Mouse (Mus musculus) A20 (cell line): ENCODE measurements around the gene Dhx9.

Source experiments
- DNase-seq: peaks from one replicate; pipeline ENCODE4 v3.0.0-alpha.2; 2011; ENCODE audit warnings: low read depth, low spot score

Dhx9 gene

DNA sequence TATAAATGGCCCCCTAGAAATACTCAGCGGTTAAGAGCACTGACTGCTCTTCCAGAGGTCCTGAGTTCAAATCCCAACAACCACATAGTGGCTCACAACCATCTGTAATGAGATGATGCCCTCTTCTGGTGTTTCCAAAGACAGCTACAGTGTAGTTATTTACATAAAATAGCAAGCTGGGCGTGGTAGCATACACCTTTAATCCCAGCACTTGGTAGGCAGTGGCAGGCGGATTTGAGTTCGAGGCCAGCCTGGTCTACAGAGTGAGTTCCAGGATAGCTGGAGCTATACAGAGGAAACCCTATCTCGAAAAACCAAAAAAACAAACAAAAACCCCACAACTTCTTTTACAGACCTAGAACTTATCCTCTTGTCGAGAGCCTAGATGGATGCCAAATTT, 1.3 kb downstream of the Dhx9 start:
- DNase-seq: peak; percentile 46

DNA sequence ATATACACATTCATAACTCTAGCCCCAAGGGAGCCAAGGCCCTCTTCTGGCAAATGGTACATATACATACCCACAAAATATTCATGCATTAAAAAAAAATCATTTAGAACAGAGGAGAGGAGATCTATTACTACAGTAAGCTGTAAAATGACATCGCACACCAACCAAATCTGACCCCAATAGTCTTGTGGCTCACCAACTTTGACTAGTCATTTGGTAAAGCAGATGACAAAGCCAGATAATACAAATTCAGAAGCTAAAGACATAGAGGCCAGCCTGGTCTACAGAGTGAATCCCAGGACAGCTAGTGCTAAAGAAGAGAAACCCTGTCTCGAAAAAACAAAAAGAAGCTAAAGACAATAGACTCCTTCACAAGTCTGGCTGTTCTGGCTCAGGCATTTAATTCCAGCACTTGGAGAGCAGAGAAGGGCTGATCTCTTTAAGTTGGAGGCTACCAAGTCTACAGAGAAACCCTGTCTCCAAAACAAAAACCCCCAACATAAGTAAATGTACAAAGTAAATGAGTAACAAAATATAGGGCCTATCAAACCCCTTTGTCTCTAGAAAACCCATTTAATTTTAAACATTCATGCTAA, 2.2 kb downstream of the Dhx9 start:
- no peak for DNase-seq

DNA sequence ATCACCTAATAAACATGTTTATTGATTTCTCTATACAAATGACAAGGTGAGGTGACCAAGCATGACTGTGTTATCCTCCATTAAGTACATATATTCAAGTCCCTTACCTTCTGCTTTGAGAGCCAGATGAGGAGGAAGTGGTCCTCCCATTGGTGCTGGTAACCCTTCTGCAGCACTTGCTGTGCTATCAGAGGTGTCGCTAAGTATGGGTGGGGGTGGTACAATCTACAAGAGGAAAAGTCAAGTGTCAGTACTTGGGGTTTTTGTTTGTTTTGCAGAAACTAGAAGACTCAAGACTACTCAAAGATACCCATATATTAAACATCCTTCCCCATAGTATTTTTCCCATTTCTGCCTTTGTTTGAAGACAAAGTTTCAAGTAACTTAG, 6.4 kb downstream of the Dhx9 start:
- peak; percentile 27 for DNase-seq

- peak; percentile 75 for DNase-seq
Observed at GRCm38 (mm10) chr1:153480386-153481024, 7.0 kb downstream of the Dhx9 start.

DNA sequence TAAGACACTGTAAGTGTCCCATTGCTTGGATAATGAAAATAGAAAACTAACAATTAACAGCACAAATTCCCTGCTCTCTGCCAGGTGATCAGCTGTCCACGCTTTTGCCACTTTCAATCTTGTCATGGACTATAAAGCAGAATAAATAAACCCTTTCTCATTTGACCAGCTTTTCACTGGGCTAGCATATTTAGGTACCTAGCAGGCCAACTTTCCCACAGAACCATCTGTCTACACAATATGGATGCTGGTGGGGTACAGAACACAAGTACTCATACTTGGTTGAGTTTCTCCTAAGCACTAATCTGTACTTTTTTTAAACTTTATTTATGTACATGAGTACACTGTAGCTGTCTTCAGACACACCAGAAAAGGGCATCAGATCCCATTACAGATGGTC, 8.2 kb downstream of the Dhx9 start:
- DNase-seq: no peak

GRCm38 (mm10) chr1:153461796-153462195, 25.7 kb downstream of the Dhx9 start:
- no peak for DNase-seq

- DNase-seq: no peak
Observed at GRCm38 (mm10) chr1:153456137-153456536, 31.3 kb downstream of the Dhx9 start.

GRCm38 (mm10) chr1:153453146-153453642, 34.3 kb downstream of the Dhx9 start:
- DNase-seq: no peak

GRCm38 (mm10) chr1:153451237-153452154, 36.0 kb downstream of the Dhx9 start:
- peak; percentile 61 for DNase-seq

GRCm38 (mm10) chr1:153446120-153446831, 41.2 kb downstream of the Dhx9 start:
- no peak for DNase-seq

DNA sequence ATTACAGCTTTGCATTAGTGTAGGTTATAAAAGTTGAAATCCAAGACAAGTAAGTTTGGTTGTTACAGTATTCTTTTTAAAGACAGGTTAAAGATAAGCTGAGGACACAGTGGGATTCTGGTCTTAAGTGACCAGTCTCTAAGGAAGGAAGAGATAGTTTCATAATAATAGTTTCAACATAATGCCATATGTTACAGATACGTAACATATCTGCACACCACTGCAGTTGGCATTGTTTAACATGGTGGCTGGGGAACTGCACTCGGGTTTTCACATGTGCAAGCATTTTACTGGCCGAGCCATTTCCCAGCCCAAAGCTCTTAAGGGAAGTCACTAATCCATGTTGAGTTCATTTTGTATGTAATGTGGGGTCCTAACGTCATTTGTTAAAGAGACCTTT, 43.8 kb downstream of the Dhx9 start:
- no peak for DNase-seq

DNA sequence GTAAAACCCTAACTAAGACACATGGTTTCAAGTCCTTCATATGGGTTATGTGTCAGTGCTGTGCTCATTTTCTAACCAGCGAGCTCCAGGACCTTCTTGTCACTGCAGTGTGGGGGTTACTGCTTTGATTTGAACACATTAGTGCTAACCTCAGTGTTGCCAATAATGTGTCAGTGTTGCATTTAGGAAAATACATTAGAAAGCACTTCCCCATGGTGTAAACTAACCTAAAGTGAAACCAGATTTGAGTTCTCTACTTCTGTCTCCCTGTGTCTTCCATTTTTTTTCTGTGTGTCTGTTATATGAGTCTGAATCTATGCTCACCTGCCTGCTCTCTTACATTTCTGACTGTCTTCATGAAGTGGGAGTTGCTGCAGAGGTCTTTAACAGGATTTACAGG, 44.4 kb downstream of the Dhx9 start:
- no peak for DNase-seq

DNA sequence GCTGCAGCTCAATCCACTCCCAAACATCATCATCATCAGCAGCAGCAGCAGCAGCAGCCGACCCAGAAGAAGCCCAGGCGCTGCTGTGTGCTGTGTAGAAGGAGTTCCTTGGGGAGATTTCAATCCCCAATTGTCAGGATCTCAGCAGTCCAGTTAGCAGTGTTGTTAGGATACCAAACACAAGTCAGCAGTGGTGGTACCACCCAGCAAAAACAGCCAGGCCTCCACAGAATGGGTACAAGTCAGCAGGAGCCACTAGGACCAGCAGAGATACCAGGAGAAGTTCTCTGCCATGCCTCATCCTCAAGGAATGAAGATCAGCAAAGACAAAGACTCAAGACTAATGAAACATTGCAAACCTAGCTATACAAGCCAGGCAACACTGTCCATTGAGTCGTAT, 45.8 kb downstream of the Dhx9 start:
- DNase-seq: no peak

- DNase-seq: no peak
Observed at GRCm38 (mm10) chr1:153440752-153441151, 46.7 kb downstream of the Dhx9 start.

GRCm38 (mm10) chr1:153437536-153437935, 49.9 kb downstream of the Dhx9 start:
- no peak for DNase-seq

GRCm38 (mm10) chr1:153433851-153434589, 53.4 kb downstream of the Dhx9 start:
- no peak for DNase-seq

GRCm38 (mm10) chr1:153432329-153432728, 55.1 kb downstream of the Dhx9 start:
- no peak for DNase-seq

- DNase-seq: no peak
Observed at GRCm38 (mm10) chr1:153431701-153432100, 55.8 kb downstream of the Dhx9 start.

- no peak for DNase-seq
Observed at GRCm38 (mm10) chr1:153431158-153431557, 56.3 kb downstream of the Dhx9 start.

DNA sequence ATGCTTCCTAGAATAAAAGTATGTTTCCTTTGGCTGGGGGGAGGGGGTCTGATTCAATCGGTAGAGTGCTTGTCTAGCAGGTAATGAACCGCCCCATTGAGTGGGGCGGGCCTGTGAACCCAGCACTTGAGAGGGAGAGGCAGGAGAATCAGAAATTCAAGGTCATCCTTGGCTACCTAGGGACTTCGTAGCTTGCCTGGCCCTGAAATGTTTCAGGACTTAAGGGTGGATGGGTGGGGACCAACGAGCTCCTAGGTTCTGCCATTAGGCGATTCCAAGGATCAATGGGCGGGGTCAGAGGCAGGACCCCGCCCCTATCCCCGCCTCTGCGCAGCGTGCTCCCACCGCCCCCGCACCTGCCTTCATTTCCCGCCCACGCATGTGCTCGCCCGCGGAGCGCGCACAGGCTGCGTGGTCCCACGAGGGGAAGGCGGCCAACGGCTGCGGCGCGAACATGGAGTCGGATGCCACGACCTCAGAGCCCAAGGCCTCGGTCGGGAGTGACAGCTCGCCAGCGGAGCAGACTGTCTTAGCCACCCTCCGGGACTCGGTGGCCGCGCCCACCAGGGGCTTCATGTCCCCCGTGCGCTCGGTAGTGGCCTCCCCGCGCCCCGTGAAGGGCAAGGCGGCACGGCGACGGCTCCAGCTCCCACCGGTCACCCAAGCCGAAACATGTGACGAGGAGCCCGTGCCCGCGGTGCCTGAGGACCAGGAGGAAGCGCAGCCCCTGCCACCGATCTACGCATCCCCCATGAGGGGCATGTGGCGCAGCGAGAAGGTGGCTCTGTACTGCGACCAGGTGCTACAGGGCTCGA, 62.5 kb downstream of the Dhx9 start, which contains the start of gene Shcbp1l:
Shcbp1l (plus strand) TSS at position 393 of the 815 bp plus-strand sequence.
- peak; percentile 92 for DNase-seq
